Mouse (Mus musculus) gastrocnemius, adult 8-10 months (tissue): ENCODE data around the gene Ppp1r14d. TPM values are rescaled to one million over a fixed set of nuclear protein-coding genes. Genes with fewer than 3 reads are reported as not detected.

Source experiments
- DNase-seq, 2 experiments: peaks; one replicate each; pipeline ENCODE4 v3.0.0; 2022; ENCODE audit warnings: low spot score in 2 of 2
- total RNA-seq, 4 experiments: library from RNA; stranded (reverse); gene quantifications; 2 replicates each; pipeline ENCODE4 v1.2.4; 2022

Gene Ppp1r14d
- total RNA-seq: not detected

DNA sequence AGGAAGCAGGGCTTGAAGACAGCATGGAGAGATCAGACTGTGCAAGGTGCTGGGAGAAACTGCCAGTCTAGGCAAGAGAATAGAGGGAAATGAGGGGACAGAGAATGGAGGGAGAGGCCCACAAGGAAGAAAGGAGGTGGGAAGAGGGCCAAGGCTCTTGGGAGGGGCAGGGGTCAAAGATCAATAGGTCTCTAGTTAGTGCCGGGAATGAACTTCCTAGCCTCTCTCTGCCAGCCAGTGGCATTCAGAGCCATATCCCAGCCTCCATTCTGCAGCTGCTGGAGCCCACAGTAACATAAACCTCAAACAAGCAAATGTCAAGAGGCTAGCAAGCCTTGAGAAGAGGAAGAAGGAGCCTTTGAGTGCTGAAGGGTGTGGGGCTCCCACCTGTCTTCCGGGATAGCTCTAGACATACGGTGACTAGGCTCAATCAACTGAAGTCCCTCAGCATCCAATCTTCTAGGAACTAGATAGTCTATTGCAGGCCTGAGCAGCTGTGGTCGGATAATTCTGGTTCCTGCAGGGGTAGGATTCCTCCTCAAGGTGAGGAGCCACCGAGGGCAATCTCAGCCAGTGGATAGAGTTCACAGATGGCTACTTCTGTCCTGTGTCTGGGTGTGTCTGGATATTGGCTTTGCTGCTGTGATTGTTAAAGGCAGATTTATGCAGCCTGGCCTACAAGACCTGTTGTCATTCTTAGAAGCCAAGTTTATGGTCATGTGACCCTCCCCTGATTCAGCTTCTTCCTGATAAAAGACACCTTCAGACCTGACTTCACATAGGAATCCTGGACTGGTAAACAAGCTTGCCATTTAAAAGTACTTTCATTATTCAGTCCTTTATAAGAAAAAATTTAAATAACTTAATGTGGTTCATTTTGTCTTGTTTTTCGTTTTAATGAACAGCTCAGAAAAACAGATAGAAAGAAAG, at the start of gene Ppp1r14d:
Gene Ppp1r14d, minus strand, starts transcription at position 132 of the 930 bp plus-strand sequence.
- DNase-seq: no peak

GRCm38 (mm10) chr2:119277810-119278209, 48.1 kb upstream of the Ppp1r14d start:
- no peak for DNase-seq

- no peak for DNase-seq
These were observed 47.2 kb upstream of the Ppp1r14d start for GRCm38 (mm10) chr2:119276926-119277325.

GRCm38 (mm10) chr2:119274126-119274525, 44.4 kb upstream of the Ppp1r14d start:
- no peak for DNase-seq

- no peak for DNase-seq
These were observed 41.1 kb upstream of the Ppp1r14d start, which contains the start of gene Rhov for GRCm38 (mm10) chr2:119270643-119271331. Gene Rhov, minus strand, starts transcription at chr2:119271272.

- DNase-seq: no peak
These were observed 40.6 kb upstream of the Ppp1r14d start for GRCm38 (mm10) chr2:119270286-119270642.

DNA sequence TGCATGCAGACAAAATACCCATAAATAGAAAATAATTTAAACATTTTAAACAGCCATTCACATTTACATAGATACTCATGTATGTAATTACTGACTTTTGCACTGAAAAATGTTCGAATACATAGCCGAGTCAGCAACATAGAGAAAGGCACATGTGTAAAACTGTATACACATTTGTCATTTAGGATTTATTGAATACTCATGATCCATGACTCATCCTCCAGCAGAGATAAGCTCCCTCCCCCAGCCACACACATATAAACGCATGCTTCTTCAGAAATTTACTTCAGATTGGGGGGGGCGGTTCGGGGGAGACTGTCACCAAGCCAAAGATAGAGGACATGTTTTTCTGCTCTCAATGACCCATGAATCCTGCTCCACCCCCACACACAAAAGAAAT, 34.1 kb upstream of the Ppp1r14d start:
- no peak for DNase-seq

DNA sequence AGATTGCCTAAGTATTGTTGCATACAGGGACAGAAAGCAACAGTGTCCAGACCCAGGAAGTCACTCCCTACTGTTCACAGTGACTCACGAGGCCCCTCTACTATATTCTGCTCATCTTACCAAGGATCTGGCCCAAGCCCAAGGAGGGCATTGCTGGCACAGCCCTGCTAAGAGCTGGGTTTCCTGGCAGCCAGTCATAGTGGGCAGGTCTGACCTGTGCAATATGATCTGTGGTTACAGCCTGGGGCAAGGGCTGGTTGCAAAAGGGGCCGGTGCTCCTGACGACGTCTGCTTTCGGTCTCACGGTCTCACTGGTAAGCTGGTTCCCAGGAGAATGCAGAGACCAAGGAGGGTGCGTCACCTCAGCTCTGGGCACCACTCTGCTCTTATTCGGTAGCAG, 33.3 kb upstream of the Ppp1r14d start:
- peak; percentile 69 to 85 for DNase-seq

DNA sequence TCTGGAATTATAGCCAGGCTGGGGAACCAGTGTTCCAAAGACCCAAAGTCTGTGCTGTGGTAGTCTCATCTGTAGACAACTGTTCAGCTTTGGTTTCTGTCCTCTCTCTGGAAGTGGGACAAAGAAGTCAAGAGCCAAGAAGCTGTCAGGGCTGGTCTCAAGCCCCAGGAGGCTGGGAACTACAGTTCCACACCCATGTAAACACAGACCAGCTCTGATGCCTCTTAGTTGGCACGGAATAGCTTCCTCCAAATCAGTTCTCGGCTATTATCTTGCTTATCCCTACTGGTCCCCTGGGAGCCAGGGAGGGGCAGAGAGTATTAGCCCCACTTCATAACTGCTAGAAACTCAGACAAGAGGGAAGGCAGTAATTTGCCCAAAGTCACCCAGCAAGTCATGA, 31.6 kb upstream of the Ppp1r14d start:
- no peak for DNase-seq

DNA sequence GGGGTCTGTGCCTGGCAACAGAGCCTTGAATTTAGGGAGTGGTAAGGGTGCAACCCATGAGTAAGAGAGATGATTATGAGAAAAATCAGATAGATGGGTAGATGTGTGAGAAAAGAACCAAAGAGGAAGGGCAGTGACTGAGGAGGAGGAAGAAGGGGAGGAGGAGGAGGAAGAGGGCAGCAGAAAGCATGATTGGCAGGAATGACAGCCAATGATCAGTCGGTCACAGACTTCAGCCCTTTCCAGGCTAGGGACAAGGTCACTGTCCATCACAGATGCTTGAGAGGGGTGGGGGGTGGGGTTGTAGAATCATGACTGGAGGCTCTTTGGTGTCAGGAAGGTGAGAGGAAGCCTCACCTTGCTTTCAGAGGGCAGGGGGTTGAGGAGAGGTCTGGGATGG, 30.8 kb upstream of the Ppp1r14d start:
- DNase-seq: no peak

DNA sequence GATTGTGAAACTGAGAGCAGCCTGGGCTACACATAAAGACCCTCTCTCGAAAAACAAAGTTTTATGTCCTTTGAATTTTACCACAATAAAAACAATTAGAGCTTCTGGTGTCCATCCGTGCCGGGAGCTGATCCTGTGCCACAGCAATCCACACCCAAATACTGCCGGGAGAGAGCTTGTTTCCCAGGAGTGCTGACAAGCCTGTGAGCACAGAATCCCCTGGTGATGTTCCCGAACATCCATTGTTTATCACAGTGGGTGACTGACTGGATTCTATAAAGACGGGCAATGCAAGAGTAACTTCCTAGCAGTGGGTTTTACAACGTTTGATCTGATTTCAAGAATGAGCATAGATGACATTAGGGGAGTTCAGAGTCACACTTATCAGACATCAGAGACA, 25.3 kb upstream of the Ppp1r14d start:
- no peak for DNase-seq

DNA sequence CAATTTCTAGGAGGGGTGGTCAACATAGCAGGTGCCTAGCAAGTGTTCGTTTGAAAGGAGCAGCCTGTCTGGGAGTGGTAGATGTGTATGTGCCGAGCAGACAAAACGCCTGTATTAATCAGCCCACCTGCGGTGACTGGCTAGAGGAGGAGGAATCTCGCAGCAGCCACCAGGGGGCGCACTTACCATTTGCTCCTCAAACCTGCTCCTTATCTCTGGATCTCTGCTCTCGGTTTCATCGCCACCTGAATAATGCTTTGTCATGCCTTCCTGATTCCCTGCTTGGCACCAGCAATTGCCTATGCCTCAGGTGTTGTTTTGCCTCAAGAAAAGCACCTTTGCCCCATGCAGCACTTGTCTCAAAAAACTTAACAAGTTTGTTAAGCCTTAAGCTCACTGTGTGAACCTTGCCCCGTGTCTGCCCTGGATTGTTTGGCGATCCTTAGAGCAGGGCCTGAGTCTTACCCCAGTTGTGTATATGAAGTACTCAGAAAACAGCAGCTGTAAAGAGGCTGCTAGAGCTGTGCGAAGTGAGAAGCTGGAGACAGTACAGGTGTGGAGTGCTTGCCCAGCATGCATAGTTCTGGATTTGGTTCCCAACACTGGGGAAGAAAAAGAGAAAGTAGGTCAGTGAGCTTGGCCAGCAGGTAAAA, 21.2 kb upstream of the Ppp1r14d start:
- DNase-seq: peak; percentile 65 to 71

DNA sequence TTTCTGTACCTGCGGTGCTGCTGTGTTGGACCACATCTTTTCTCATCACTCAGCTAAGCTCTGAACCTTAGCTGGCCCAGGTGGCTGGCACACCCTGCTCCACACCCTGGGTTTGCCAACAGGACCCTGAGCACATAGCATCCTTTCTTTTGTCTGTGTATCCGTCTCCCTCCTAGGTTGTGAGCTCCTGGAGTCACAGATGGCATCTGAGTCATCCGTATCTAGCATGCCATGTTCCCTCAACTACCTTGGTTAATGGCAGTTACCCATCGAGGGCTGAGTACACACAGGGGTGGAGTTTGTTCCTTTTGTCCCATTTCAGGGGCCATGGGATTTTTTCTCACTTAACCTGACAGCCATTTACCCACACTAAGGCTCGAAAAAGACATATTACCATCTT, 20.7 kb upstream of the Ppp1r14d start:
- DNase-seq: no peak

- DNase-seq: no peak
These were observed 19.9 kb upstream of the Ppp1r14d start for GRCm38 (mm10) chr2:119249592-119250061.

GRCm38 (mm10) chr2:119247904-119248303, 18.2 kb upstream of the Ppp1r14d start:
- no peak for DNase-seq

DNA sequence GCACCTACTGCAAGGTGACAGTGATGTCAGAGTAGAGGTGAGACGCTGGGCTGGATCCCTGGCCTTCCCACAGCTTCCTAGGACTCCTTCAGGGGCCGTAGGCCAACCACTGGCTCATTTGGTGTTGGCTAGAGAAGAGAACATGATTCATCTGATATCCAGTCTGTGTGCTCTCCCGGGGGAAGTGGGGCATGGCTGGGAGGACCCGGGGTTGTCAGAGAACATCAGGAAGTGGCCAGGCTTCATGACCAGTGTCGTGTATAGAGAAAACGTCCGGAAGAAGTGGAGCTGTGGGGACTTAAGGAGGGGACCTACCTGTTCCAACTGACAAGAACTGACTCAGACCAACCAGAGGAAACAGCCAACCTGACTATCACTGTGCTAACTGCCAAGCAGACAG, 15.5 kb upstream of the Ppp1r14d start:
- DNase-seq: no peak

DNA sequence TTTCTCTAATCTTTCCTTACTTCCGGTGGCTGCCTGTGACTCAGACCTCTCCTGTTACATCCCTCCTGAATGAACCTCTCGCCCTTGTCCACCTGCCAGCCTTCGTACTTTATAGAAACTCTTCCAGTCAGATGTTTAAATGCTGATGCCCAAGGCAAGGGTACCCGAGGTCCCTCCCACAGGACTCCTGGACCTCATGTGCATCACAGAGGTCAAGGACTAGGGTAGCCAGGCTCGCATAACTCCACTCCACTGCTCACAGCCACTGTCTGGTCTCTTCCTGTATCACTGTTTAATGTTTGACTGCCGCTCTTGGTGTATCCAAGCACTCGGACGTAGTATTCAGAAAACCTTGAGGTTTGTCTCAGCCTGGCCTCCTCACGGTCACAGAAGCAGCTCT, 12.8 kb upstream of the Ppp1r14d start:
- DNase-seq: no peak

DNA sequence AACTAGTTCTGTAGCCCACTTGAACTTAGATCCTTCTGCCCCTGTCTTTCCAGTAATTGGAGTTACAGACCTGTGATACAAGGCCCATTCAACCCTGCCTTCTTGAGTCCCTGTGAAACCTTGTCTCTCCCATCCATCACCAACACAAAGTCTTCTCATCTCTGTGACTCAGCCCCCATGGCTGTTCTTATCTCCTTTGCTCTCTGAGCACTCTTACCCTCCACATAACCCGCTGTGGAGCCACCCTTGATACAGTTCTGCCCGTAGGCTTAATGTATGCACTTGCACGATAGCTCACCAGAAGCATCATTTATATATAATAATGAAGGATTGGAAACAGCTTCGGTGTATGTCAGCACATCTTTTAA, 11.1 kb upstream of the Ppp1r14d start:
- no peak for DNase-seq

GRCm38 (mm10) chr2:119240075-119240818, 10.5 kb upstream of the Ppp1r14d start:
- DNase-seq: no peak

GRCm38 (mm10) chr2:119238671-119239070, 9.0 kb upstream of the Ppp1r14d start:
- no peak for DNase-seq

DNA sequence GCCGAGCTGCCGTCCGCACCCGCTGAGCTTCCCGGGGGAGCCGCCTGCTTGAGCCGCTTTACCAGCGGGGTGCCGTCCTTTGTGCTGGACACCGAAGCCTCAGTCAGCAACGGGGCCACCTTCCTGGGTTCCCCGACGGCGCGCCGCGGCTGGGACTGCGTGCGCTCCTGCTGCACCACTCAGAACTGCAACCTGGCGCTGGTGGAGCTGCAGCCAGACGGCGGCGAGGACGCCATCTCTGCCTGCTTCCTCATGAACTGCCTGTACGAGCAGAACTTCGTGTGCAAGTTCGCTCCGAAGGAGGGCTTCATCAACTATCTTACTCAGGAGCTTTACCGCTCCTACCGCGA, 8.1 kb upstream of the Ppp1r14d start:
- no peak for DNase-seq
